Mouse (Mus musculus) T-helper 2 cell (primary cell): Measurements from ENCODE around the gene Isl1.

Experiments used
- in situ Hi-C: fragments of 300-600 bp; cut with MboI, MseI; formaldehyde crosslinking; loops from one replicate; pipeline ENCODE4 v1.15.1; 2025; ENCODE audit warnings: high pct_unique_total_duplicates

The Isl1 gene

GRCm38 (mm10) chr13:116295401-116295800 lies 14.1 kb downstream of the Isl1 start:
- in situ Hi-C loops, result no loop called here

DNA sequence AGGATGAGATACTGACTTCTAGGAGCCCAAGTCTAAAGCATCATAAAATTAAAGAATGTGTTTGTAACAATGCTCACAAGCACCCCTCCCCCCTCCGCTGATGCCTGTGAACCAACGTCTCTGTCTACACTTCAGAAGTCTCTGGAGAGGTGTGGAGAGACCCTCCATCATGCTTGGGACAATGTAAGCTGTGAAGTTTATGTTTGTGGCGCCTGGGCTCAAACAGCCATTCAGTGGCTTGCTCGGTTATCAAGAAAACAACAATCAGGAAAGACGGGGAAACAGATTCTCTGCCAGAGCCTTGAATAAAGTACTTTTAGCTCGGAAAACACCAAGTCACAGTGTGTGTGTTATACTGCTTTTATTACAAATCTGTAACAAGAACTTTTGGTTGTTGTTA lies 14.8 kb downstream of the Isl1 start:
- in situ Hi-C loops, result no loop called here

DNA sequence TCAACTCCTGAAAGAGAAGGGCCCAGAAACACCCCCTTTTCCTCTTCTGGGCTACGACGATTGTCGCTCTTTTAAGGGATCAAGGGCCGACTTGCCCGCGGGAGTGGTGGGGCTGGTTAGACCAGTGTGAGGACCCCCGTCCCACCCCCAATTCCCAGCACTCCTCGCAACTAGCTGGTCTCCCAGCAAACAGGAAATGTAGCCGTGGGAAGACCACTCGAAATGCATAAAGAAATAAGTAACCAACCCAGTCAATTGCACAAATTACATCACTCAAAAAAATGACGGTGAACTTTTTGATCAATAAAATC lies 15.4 kb downstream of the Isl1 start:
- in situ Hi-C loops, result no loop called here

- in situ Hi-C loops, result no loop called here
Observed at GRCm38 (mm10) chr13:116293301-116294150, 16.0 kb downstream of the Isl1 start.

GRCm38 (mm10) chr13:116289655-116290054 lies 19.8 kb downstream of the Isl1 start:
- in situ Hi-C loops, result no loop called here

- in situ Hi-C loops, result no loop called here
Observed at GRCm38 (mm10) chr13:116279207-116279772, 30.2 kb downstream of the Isl1 start.
